Mouse (Mus musculus) brain, embryonic 14.5 days (tissue): ENCODE measurements around the gene Tubd1.

Experiments
- CTCF ChIP-seq: fragments of 200-500 bp; IDR thresholded peaks from 2 replicates; pipeline ENCODE4 v1.5.1; 2012; ENCODE audit warnings: inconsistent platforms, mild to moderate bottlenecking, moderate library complexity, borderline replicate concordance; ENCODE audit not compliant: insufficient read depth, insufficient read length; ENCODE audit errors: extremely low read depth
- POLR2A ChIP-seq: fragments of 200-500 bp; IDR thresholded peaks from 2 replicates; pipeline ENCODE4 v1.6.1; 2012; ENCODE audit warnings: mild to moderate bottlenecking, inconsistent platforms, borderline replicate concordance; ENCODE audit not compliant: poor library complexity, insufficient read depth, insufficient read length, severe bottlenecking; ENCODE audit errors: extremely low read depth

DNA sequence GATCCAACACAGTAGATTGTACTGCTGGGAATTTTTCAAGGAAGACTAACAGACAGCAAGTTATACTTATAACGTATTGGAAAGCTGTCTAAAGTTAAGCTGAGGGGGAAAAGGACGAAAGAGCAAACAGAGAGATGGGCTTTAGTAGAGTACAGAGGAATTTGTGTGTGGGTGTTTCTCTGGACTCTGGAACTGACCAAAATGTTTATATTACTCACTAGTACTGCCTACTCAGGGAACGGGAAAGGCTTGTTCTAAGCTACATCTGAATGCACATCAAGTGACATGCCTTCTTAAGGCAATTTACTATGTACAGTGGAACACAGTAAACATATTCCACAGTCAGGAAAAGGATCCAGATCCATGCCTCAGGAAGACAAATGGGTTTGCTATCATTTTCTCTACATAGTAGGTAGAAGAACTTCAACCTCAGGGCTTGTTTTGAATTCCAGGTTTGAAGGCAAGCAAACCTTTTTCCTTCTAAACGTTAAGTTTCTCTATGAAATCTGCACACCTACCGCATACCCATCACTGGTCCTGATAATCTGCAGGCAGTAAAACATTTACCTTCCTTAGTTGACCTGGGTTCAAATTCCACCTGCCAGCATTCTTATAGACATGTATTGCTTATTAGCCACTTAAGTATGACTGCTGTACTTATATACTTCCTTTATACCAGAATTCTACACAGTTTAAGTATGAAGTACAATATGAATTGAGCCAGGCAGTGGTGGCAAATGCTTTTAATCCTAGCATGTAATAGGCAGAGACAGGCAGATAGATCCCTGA, 60.1 kb downstream of the Tubd1 start:
- no peak for TF ChIP-seq CTCF
- TF ChIP-seq POLR2A: no peak
